Mouse (Mus musculus) C2C12 (cell line): Measurements from ENCODE around the gene Zswim9. TPM values are rescaled to one million over a fixed set of nuclear protein-coding genes. Genes with fewer than 3 reads are reported as not detected.

Experiments
- H3K27me3 ChIP-seq: one replicate; pipeline ENCODE4 v1.6.1; 2011; ENCODE audit not compliant: control insufficient read depth, insufficient read depth, insufficient read length
- H3K36me3 ChIP-seq: one replicate; pipeline ENCODE4 v1.6.1; 2011; ENCODE audit not compliant: control insufficient read depth, insufficient read depth
- H3K4me3 ChIP-seq: one replicate; pipeline ENCODE4 v1.5.1; 2011; ENCODE audit warnings: mild to moderate bottlenecking, control low read depth; ENCODE audit not compliant: poor library complexity, insufficient read depth, severe bottlenecking
- H3K79me2 ChIP-seq: one replicate; pipeline ENCODE4 v1.6.1; 2011; ENCODE audit not compliant: control insufficient read depth, insufficient read depth
- H3K79me3 ChIP-seq: one replicate; pipeline ENCODE4 v1.6.1; 2011; ENCODE audit warnings: low read depth, control low read depth
- H3ac ChIP-seq: one replicate; pipeline ENCODE3; 2011; ENCODE audit warnings: low read depth; ENCODE audit not compliant: control insufficient read depth, insufficient read length
- CEBPB ChIP-seq: IDR thresholded peaks from one replicate; pipeline ENCODE4 v1.6.1; 2011; ENCODE audit warnings: low read depth, mild to moderate bottlenecking, control low read depth, moderate library complexity
- CTCF ChIP-seq: IDR thresholded peaks from one replicate; pipeline ENCODE4 v1.5.1; 2011; ENCODE audit not compliant: control insufficient read depth, insufficient read depth, insufficient read length
- FOSL1 ChIP-seq: IDR thresholded peaks from one replicate; pipeline ENCODE4 v1.8.0; 2011; ENCODE audit warnings: mild to moderate bottlenecking, low read length; ENCODE audit not compliant: poor library complexity, insufficient read depth, severe bottlenecking
- MAX ChIP-seq: IDR thresholded peaks from one replicate; pipeline ENCODE4 v1.6.1; 2011; ENCODE audit warnings: mild to moderate bottlenecking, control low read depth
- MYOD1 ChIP-seq: IDR thresholded peaks from one replicate; pipeline ENCODE4 v1.6.1; 2011; ENCODE audit warnings: low read depth; ENCODE audit not compliant: control insufficient read depth, insufficient read length
- MYOG ChIP-seq: IDR thresholded peaks from one replicate; pipeline ENCODE4 v1.6.1; 2011; ENCODE audit not compliant: control insufficient read depth, insufficient read length; ENCODE audit errors: extremely low read depth
- USF1 ChIP-seq: IDR thresholded peaks from one replicate; pipeline ENCODE4 v1.6.1; 2011; ENCODE audit warnings: low read depth, mild to moderate bottlenecking, control low read depth, moderate library complexity
- polyA plus RNA-seq: library from polyadenylated mRNA; unstranded; fragments of >200 nt; fragmentation: generic; extraction: Trizol; gene quantifications from one replicate; pipeline ENCODE4 v1.2.1, GENCODE M21; 2012; ENCODE audit warnings: missing spikeins

Zswim9 gene
- polyA plus RNA-seq, 1 experiment = 3.0 TPM

GRCm38 (mm10) chr7:13309407-13309806 lies 30.9 kb upstream of the Zswim9 start:
- H3K79me2 ChIP-seq = no peaks in the 10 kb centered on the region
- no peaks in the 10 kb centered on the region for H3K79me3 ChIP-seq
- peaks cover 58% of the 10 kb centered on the region for H3K36me3 ChIP-seq
- H3ac ChIP-seq = no peak overlapping the region
- TF ChIP-seq MYOG (no peak), MYOD1 (no peak)
- no peak overlapping the region for H3K4me3 ChIP-seq
- no peaks in the 10 kb centered on the region for H3K27me3 ChIP-seq

DNA sequence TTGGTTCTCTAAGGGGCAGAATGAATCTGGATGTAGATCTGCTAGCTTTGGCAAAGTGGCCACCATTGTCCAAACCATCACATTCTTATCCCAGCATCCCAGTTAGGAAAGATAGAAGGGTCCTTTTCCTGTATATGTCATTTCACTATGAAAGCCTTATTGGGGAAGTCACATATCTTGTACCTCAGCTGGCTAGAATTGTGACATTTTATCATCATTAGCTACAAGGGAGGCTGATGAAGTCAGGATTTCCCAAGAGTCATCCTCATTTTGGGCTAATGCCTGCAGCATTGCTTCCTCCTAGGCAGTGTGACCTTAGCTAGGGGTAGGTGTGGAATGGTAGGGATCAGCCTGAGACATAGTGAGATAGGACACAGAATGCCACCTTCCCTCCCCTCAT lies 24.9 kb upstream of the Zswim9 start:
- no peak overlapping the region for H3K4me3 ChIP-seq
- TF ChIP-seq CTCF (no peak), MYOD1 (no peak), CEBPB (no peak), MYOG (no peak), USF1 (no peak), MAX (no peak), FOSL1 (no peak)
- no peaks in the 10 kb centered on the region for H3K79me2 ChIP-seq
- H3K36me3 ChIP-seq = peaks cover 55% of the 10 kb centered on the region
- H3K27me3 ChIP-seq = no peaks in the 10 kb centered on the region
- no peak overlapping the region for H3ac ChIP-seq
- H3K79me3 ChIP-seq = no peaks in the 10 kb centered on the region

DNA sequence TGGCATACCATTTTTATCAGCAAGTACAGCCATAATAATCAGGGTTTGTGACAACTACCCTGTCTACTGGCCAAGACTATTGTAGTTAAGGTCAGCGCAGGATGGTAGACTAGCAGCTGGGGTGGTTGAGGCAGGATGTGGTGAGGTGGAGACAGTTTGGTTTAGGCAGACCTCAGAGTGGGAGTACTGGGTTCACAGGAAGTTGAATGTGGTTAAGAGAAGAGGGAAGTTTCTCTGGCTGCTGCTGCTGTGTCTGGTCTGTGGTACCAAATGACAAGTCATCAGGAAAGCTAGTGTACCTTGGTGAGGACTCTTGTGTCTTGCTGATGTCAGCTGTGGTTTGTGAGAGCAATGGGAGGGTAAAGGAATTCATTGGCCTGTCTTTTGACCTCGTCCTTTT lies 24.3 kb upstream of the Zswim9 start:
- no peak overlapping the region for H3K4me3 ChIP-seq
- TF ChIP-seq MYOG (no peak), CTCF (no peak), MYOD1 (no peak), CEBPB (no peak), MAX (no peak), FOSL1 (no peak), USF1 (no peak)
- peaks cover 51% of the 10 kb centered on the region for H3K36me3 ChIP-seq
- no peaks in the 10 kb centered on the region for H3K79me3 ChIP-seq
- H3K79me2 ChIP-seq = no peaks in the 10 kb centered on the region
- no peaks in the 10 kb centered on the region for H3K27me3 ChIP-seq
- no peak overlapping the region for H3ac ChIP-seq

- no peak overlapping the region for H3K4me3 ChIP-seq
- H3K79me2 ChIP-seq = no peaks in the 10 kb centered on the region
- no peak for TF ChIP-seq MYOG
- TF ChIP-seq MAX = no peak
- no peak for TF ChIP-seq CTCF
- no peak for TF ChIP-seq MYOD1
- TF ChIP-seq USF1 = no peak
- TF ChIP-seq FOSL1 = no peak
- no peak for TF ChIP-seq CEBPB
- no peaks in the 10 kb centered on the region for H3K79me3 ChIP-seq
- H3K27me3 ChIP-seq = no peaks in the 10 kb centered on the region
- H3ac ChIP-seq = no peak overlapping the region
- H3K36me3 ChIP-seq = peaks cover 51% of the 10 kb centered on the region
Measured at GRCm38 (mm10) chr7:13301643-13302042, 23.1 kb upstream of the Zswim9 start.

DNA sequence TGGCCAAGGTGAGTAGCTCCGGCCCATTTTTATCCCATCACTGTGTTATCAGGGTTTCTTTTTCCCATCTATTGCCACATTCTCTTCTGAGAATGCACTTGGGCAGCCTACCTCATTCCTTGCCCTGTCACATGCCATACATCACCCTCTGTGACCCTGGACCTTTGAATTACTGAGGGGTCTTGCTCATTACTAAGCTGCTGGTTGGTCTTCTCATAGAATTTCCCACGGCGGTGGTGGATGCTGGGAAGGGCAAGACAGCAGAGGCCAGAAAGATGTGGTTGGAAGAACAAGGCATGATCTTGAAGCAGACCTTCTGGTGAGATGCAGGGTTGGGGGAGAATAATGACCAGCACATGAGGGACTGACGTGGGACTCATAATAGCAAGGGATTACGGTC lies 20.3 kb upstream of the Zswim9 start:
- Histone ChIP-seq H3K79me2 (no peaks in the 10 kb centered on the region), H3ac (no peak overlapping the region), H3K79me3 (no peaks in the 10 kb centered on the region), H3K27me3 (no peaks in the 10 kb centered on the region), H3K4me3 (no peak overlapping the region), H3K36me3 (peaks cover 57% of the 10 kb centered on the region)
- TF ChIP-seq MYOD1 = no peak
- no peak for TF ChIP-seq CEBPB
- TF ChIP-seq CTCF = no peak
- TF ChIP-seq USF1 = no peak
- TF ChIP-seq MYOG = no peak
- no peak for TF ChIP-seq MAX
- no peak for TF ChIP-seq FOSL1

DNA sequence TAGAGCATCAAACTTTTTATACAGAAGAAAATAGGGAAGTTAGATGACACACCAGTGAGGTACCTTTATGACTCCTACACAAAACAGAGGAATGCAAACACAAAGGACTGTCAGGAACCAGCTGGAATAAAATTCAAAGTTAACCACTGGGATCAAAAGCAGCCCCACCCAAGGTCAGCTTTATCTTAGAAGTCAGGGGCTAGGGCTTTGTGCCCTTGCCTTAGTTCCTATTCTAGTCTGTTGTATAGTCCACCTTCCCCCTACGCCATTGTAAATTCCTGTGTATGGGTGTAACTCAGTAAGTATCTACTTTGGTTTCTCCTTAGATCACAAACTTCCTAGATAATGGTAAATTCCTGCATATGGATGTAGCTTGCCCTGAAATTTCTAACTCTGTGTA lies 19.1 kb upstream of the Zswim9 start:
- no peaks in the 10 kb centered on the region for H3K27me3 ChIP-seq
- no peaks in the 10 kb centered on the region for H3K79me2 ChIP-seq
- TF ChIP-seq MYOD1 = no peak
- no peak for TF ChIP-seq CTCF
- no peak for TF ChIP-seq FOSL1
- no peak for TF ChIP-seq USF1
- no peak for TF ChIP-seq MAX
- no peak for TF ChIP-seq CEBPB
- TF ChIP-seq MYOG = no peak
- H3K4me3 ChIP-seq = no peak overlapping the region
- no peak overlapping the region for H3ac ChIP-seq
- peaks cover 62% of the 10 kb centered on the region for H3K36me3 ChIP-seq
- H3K79me3 ChIP-seq = no peaks in the 10 kb centered on the region
